ENCODE assay signal across 8 mouse cellular contexts in the genomic region with DNA sequence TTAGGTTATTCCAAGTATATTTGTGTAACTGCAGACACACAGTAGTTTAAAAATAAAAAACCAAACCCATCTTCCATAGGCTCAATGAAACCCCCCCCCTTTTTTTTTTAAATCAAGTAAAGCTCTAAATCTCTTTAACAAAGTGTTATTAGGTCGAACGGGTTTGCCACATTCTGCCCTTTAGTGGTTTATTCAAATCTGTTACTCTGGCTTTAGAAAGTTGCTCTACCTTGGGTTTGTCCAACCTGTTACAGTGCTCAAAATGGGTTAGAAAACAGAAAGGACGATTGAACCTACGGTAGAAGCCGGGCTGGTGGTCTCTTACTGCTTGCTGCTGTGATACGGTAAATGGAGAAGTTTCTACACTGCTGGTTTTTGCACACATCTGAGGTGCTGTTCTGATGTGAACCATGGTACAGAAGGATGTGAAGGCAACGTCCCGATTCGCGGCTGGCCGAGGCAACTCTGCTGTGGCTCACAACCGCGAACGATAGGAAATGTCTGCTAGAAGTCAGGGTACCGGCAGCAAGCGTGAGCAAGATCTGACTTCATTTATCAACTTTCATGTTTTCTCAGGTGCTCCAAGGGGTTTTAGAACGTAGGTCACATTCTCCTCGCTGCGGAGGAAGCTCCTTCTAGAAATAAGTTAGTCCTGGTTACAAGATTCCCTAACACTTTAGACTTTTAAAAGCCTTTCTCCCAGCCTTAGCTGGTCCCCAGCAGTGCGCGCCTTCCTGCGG. TPM values are rescaled to one million over a fixed set of nuclear protein-coding genes. Genes with fewer than 3 reads are reported as not detected.
DNase-seq lines count a peak whose midpoint lies in the region; ATAC-seq and TF ChIP-seq lines count a peak whose summit lies in the region.

No protein-coding gene starts in this region.

- H3K9me3 ChIP-seq in lung, embryonic 14.5 days (ENCODE audit: low read depth, low read length): peaks cover 50% of the 10 kb centered on the region
- peaks cover 10% of the 10 kb centered on the region for H3K9me3 ChIP-seq in forebrain, embryonic 15.5 days
- H3K9me3 ChIP-seq in limb, embryonic 11.5 days (ENCODE audit: control insufficient read depth, low read length): peaks cover 26% of the 10 kb centered on the region

- no peak for DNase-seq in lung, embryonic 14.5 days
- DNase-seq in lung, adult 18-20 months: no peak
- DNase-seq in limb, embryonic 11.5 days (ENCODE audit: low spot score): no peak
- peak; percentile 26 for DNase-seq in splenic B cell, adult 2 months (ENCODE audit: low read depth, low spot score)
- no peak for DNase-seq in thymus, postnatal 14 days
- DNase-seq in urinary bladder, adult 2 months (ENCODE audit: low spot score): no peak

- H3K27ac ChIP-seq in lung, embryonic 14.5 days (ENCODE audit: low read depth): peak overlapping the region; percentile 88
- peak overlapping the region; percentile 92 for H3K27ac ChIP-seq in forebrain, embryonic 15.5 days (replicated peaks)
- peak overlapping the region; percentile 91 for H3K27ac ChIP-seq in limb, embryonic 11.5 days (replicated peaks; ENCODE audit: low read depth, low read length)

- 52% methylated on average over 22 of the region's 22 CpGs for WGBS in lung, embryonic 14.5 days
- WGBS in forebrain, embryonic 15.5 days: 48% methylated on average over 22 of the region's 22 CpGs
- WGBS in limb, embryonic 11.5 days: 45% methylated on average over 22 of the region's 22 CpGs

- no peaks in the 10 kb centered on the region for H3K36me3 ChIP-seq in lung, embryonic 14.5 days (ENCODE audit: insufficient read depth)
- H3K36me3 ChIP-seq in forebrain, embryonic 15.5 days: no peaks in the 10 kb centered on the region
- no peaks in the 10 kb centered on the region; the same call in 1 of the 2 replicates for H3K36me3 ChIP-seq in limb, embryonic 11.5 days (ENCODE audit: control insufficient read depth, insufficient read depth, low read length)
- no peaks in the 10 kb centered on the region for H3K36me3 ChIP-seq in splenic B cell, adult 2 months (ENCODE audit: control insufficient read depth, insufficient read depth, low read length, poor library complexity, severe bottlenecking)

- no peaks in the 10 kb centered on the region for H3K27me3 ChIP-seq in lung, embryonic 14.5 days (ENCODE audit: insufficient read depth, low read length)
- H3K27me3 ChIP-seq in forebrain, embryonic 15.5 days: no peaks in the 10 kb centered on the region
- H3K27me3 ChIP-seq in limb, embryonic 11.5 days (ENCODE audit: control insufficient read depth, insufficient read depth, low read length): no peaks in the 10 kb centered on the region
- H3K27me3 ChIP-seq in splenic B cell, adult 2 months (ENCODE audit: control insufficient read depth, insufficient read depth, low read length, poor library complexity, severe bottlenecking): peaks cover 2% of the 10 kb centered on the region

- 0 out of 2 replicates have a peak, but pooled peaks cover 7% of the 10 kb centered on the region for H3K4me1 ChIP-seq in lung, embryonic 14.5 days (ENCODE audit: insufficient read depth)
- peaks cover 28% of the 10 kb centered on the region for H3K4me1 ChIP-seq in forebrain, embryonic 15.5 days
- H3K4me1 ChIP-seq in limb, embryonic 11.5 days (ENCODE audit: control insufficient read depth, insufficient read depth, low read length): peaks cover 5% of the 10 kb centered on the region; the same call in 1 of the 2 replicates

- no peak for ATAC-seq in lung, embryonic 14.5 days (ENCODE audit: insufficient read depth)
- no peak for ATAC-seq in forebrain, embryonic 15.5 days (replicated peaks)
- ATAC-seq in limb, embryonic 11.5 days (ENCODE audit: insufficient number of reproducible peaks, low FRiP score, low TSS enrichment, low read depth): no peak
- ATAC-seq in activated CD4-positive, CD25-positive, alpha-beta regulatory T cell, adult 4 months: no peak

- no peak for TF ChIP-seq CTCF in lung, embryonic 14.5 days (IDR thresholded peaks at IDR 0.05; ENCODE audit: low read depth)

- peak overlapping the region; percentile 41 for H3K9ac ChIP-seq in lung, embryonic 14.5 days
- H3K9ac ChIP-seq in forebrain, embryonic 15.5 days (replicated peaks): peak overlapping the region; percentile 14
- peak overlapping the region; percentile 74 for H3K9ac ChIP-seq in limb, embryonic 11.5 days (ENCODE audit: low read length)

- H3K4me3 ChIP-seq in lung, embryonic 14.5 days (ENCODE audit: low read depth, low read length): no peak overlapping the region; the same call in 1 of the 2 replicates
- peak overlapping the region; percentile 21 for H3K4me3 ChIP-seq in forebrain, embryonic 15.5 days
- 0 out of 2 replicates have a peak overlapping the region, but pooled peaks have one; percentile 9 for H3K4me3 ChIP-seq in limb, embryonic 11.5 days (ENCODE audit: low read depth, low read length)

- peak overlapping the region; percentile 71 for H3K4me2 ChIP-seq in lung, embryonic 14.5 days
- H3K4me2 ChIP-seq in forebrain, embryonic 15.5 days (replicated peaks): peak overlapping the region; percentile 66
- H3K4me2 ChIP-seq in limb, embryonic 11.5 days (ENCODE audit: low read depth, severe bottlenecking): peak overlapping the region; percentile 44

RNA-seq across cellular contexts. Expression of a gene that starts 11.8 kb away (rescaled TPM):
- 1,596 and 1,677 TPM in 2 replicates for polyA plus RNA-seq in lung, embryonic 14.5 days (2014; fragmentation: Nextera tagmentation; extraction: Ambion mirVana)
- polyA plus RNA-seq in forebrain, embryonic 15.5 days (2015; fragmentation: Nextera tagmentation; extraction: Ambion mirVana): 313 and 315 TPM in 2 replicates
- 2,834 and 2,987 TPM in 2 replicates for polyA plus RNA-seq in limb, embryonic 11.5 days (2014; fragmentation: Nextera tagmentation; extraction: Ambion mirVana)
- polyA plus RNA-seq in activated CD4-positive, CD25-positive, alpha-beta regulatory T cell, adult 4 months (2017; shearing (Covaris generic)): under 1 TPM; 0.37 to 0.85 TPM
- 4.7 and 5.1 TPM in 2 replicates for polyA plus RNA-seq in urinary bladder, adult 2 months (2012; rRNA removed)

RNA-seq across cellular contexts. Expression of a gene that starts 41.6 kb away (rescaled TPM):
- polyA plus RNA-seq in lung, embryonic 14.5 days (2014; fragmentation: Nextera tagmentation; extraction: Ambion mirVana): 11.6 and 12.8 TPM in 2 replicates
- polyA plus RNA-seq in forebrain, embryonic 15.5 days (2015; fragmentation: Nextera tagmentation; extraction: Ambion mirVana): 14.9 and 17.3 TPM in 2 replicates
- 43.2 and 48.9 TPM in 2 replicates for polyA plus RNA-seq in limb, embryonic 11.5 days (2014; fragmentation: Nextera tagmentation; extraction: Ambion mirVana)
- polyA plus RNA-seq in activated CD4-positive, CD25-positive, alpha-beta regulatory T cell, adult 4 months (2017; shearing (Covaris generic)): 1 to 10 TPM; 7.4 to 7.7 TPM
- 5.7 and 7.1 TPM in 2 replicates for polyA plus RNA-seq in urinary bladder, adult 2 months (2012; rRNA removed)

Comparison
In these comparisons a context has a peak if more than half of its experiments do, and no peak if none do; other contexts are left out.
1. H3K9ac ChIP-seq: peak in every context shown above with its lines; median percentile 74 in limb, embryonic 11.5 days; 41 in lung, embryonic 14.5 days; 14 in forebrain, embryonic 15.5 days.
2. RNA of a gene that starts 11.8 kb away (polyA plus RNA-seq): 2,834 to 2,987 TPM in limb, embryonic 11.5 days, 1,596 to 1,677 TPM in lung, embryonic 14.5 days and 313 to 315 TPM in forebrain, embryonic 15.5 days; 4.7 to 5.1 TPM in urinary bladder, adult 2 months and 0.37 to 0.85 TPM in activated CD4-positive, CD25-positive, alpha-beta regulatory T cell, adult 4 months; every median in the first group is over 10 times any median in the second.
3. Peak in every context shown above with its lines, with median percentiles within 50 percentile points of each other: H3K27ac ChIP-seq and H3K4me2 ChIP-seq.